Mouse (Mus musculus) thymus, postnatal 25 days (tissue): Measurements from ENCODE around the gene Slc7a6os.
"Not testable (repeated sequence)": the region's sequence is repeated elsewhere in the genome, so short reads cannot be mapped to it uniquely, and the experiment has no call there.

Source experiments
- DNase-seq: peaks from one replicate; pipeline ENCODE4 v3.0.0; 2022

Gene Slc7a6os

GRCm38 (mm10) chr8:106210821-106211345 lies at the start of gene Slc7a6os, which contains the start of gene Prmt7:
TSS of gene Slc7a6os (minus strand) at chr8:106210935.
TSS of gene Prmt7 (plus strand) at chr8:106210936.
- DNase-seq, result peak; percentile 94

GRCm38 (mm10) chr8:106259579-106260255 lies 49.0 kb upstream of the Slc7a6os start:
- DNase-seq, result no peak

DNA sequence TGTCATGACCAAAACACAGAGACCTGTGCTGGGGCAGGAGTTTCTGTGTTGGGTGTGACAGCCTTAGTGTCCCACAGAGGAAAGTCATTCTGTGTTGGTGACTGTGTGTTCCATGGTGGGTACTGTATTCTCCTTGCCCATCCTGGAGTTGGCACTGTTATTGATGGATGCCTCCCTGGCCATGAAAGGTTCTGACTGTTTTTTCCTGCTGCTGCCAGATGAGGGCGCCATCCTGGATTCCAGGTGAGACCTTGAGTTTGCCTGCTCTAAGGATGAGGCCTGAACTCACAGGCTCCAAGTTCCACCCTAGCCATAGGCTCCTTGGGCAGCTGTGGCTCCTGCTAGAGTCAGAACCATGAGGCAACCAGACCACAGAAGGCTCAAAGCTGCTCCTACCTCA lies 47.4 kb upstream of the Slc7a6os start:
- peak; percentile 19 for DNase-seq

- DNase-seq, result no peak
Measured at GRCm38 (mm10) chr8:106250186-106250585, 39.5 kb upstream of the Slc7a6os start.

- DNase-seq, result no peak
Measured at GRCm38 (mm10) chr8:106237106-106237505, 26.4 kb upstream of the Slc7a6os start.

DNA sequence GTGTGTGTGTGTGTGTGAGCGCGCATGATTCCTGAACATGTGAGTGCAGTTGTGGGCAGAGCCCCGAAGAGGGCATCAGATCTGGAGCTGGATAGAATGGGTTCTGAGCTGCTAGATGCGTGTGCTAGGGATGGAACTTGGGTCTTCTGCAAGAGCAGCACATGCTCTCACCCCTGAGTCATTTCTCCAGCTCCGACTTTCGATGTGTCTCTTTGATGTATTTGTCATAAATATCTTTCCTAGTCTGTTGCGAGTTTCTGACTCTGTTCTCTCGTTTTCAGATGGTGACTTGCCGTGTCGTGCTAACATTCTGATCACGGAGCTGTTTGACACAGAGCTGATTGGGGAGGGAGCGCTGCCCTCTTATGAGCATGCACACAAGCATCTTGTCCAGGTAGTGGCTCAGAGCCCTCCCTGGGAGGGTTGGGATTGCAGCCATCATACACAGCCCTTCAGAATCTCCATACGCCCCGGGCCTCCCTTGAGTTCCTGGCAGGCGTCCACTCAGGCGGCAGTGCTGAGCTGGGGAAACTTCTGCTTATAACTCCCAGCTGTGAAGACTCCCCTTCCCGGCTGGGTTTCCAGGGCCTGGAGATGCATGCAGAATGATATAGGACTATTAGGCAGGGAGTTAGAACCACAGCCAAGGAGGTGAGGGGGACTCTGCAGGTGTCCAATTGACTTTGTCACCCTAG lies 24.0 kb upstream of the Slc7a6os start:
- DNase-seq, result no peak

GRCm38 (mm10) chr8:106232751-106233150 lies 22.0 kb upstream of the Slc7a6os start:
- DNase-seq, result no peak

DNA sequence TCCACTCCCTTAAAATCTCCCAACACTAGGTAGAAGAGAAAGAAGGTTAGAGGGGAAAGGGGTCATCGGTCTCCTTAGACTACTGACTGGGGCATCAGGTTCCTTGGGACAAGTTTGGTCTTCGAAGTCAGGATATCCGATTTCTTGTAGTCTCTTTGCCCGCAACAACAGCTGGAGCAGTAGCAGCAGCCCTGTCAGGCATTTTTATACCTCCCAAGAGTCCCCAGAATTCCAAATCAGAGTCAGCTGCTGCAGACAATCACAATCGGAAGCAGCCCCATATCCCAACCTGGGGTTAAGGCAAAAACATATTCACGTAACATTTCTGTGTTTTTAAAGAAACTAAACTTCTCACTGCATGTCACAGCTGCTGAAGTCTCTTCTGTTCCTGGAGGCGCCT lies 20.8 kb upstream of the Slc7a6os start:
- DNase-seq, result no peak

DNA sequence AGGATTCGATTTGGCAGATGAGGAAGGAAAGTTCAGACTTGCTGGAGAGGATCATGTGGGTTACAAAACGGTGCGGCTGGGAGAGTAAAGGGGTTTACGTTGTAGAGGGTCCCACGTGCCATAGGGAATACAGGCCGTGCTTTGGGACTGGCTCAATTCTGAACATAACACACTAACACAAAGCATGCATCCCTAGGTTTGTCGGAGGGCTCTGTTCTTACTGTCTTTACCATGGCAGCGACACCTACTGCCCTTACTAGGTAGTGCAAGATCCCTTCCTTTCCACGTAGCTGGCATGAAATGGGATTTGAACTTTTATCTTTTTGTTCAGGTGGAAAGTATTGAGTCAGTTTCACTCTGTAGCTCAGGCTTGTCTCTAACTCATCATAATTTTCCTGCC lies 15.9 kb upstream of the Slc7a6os start:
- DNase-seq, result peak; percentile 49

DNA sequence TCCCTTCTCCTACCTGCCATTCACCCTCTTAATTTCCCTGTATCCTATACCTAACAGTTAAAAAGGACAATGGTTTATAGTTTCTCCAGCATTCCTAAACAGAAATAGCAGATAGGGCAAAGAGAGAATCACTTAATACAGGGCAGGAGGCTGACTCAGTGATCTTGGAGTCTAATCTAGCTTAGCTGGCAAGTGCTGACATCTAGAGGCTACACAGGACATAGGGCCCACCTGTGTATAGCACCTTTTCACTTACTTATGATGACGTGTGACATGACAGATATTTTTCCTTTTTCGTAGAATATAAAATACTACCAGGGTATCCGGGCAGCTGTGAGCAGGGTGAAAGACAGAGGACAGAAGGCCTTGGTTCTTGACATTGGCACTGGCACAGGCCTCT lies 8.9 kb upstream of the Slc7a6os start:
- no peak for DNase-seq

- DNase-seq, result no peak
Measured at GRCm38 (mm10) chr8:106213959-106214358, 3.2 kb upstream of the Slc7a6os start.

GRCm38 (mm10) chr8:106211421-106211820 lies 686 bp upstream of the Slc7a6os start:
- no peak for DNase-seq

DNA sequence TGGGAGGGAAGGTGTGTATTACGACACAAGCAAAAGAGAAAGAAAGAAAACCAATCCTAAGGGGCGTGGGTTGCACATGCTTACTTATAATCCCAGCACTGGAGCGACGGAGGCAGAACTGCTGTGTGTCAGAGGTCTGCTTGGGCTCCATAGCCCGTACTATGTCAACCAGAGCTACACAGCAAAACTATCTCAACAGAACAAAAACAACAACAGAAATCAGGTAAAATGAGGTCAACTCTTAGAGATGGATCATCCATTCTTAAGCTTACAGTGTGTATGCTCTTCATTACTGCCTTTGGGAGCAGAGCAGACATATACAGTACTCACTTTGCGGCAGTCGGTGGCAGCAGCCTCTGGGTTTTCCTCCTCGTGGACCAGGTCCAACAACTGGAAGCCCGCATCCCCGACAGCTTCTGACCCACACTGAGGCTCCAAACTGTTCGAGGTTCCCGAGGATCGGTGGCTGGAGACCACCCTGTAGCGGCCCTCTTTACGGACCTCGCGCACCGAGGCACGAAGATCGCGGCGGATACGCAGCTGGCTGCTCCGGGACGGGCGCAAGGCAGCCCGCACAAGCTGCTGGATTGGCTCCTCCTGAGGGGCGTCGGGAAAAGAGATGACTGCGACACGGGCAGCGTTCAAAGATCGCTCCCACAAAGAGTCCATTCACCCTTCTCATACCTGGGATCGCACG lies 552 bp downstream of the Slc7a6os start:
- DNase-seq, result no peak

DNA sequence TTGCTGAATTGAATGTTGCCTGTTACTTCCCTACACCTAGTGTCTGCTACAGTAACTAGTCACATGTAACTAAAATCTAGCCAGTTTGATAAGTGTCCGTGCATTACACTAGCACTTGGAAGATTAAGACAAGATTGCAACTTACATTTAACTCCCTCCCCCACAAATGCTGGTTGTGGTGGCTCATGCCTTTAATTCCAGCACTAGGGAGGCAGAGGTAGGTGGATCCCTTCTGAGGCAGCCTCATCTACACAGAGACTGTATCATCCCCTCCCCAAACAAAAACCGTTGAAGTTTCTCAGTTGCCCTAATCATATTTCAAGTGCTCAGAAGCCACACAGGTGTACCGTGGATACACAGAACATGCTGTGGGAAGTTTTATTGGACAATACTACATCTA lies 11.1 kb downstream of the Slc7a6os start:
- DNase-seq, result not testable (repeated sequence)

DNA sequence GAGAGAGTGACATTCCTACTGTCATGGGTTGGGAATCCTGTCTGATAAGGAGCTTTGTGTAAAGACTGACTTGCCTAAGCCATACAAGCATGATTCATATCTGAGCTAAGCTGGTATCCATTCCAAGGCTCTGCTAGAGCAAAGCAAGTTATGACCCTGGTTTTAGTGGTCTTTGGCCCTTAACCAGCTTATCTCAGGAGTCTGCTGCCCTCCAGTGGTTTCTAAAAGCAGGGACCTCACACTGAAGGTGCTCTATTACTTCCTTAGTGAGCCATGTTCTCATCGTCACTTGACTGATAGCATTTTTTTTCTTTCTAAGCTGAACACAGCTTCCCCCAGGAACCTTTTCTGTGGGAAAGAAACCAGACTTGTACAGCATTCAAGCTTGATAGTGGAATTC lies 12.0 kb downstream of the Slc7a6os start:
- DNase-seq, result peak; percentile 37

- no peak for DNase-seq
Measured at GRCm38 (mm10) chr8:106194062-106194461, 16.7 kb downstream of the Slc7a6os start.

DNA sequence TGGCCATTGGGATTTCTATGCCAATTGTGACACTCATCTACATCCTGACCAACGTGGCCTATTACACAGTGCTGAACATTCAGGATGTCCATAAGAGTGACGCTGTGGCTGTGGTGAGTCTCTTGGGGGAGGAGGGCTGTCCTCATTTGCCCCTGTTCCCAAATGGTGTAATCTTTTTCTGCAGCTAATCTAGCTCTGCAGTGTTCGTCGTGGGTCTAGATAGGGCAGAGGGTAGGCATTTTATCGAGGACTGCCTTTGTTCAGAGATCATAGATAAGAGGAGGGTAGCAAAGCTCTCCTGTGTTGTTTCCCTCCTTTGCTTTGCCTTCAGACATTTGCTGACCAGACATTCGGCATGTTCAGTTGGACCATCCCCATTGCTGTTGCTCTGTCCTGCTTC lies 17.6 kb downstream of the Slc7a6os start:
- no peak for DNase-seq

- DNase-seq, result no peak
Measured at GRCm38 (mm10) chr8:106191639-106192038, 19.1 kb downstream of the Slc7a6os start.

DNA sequence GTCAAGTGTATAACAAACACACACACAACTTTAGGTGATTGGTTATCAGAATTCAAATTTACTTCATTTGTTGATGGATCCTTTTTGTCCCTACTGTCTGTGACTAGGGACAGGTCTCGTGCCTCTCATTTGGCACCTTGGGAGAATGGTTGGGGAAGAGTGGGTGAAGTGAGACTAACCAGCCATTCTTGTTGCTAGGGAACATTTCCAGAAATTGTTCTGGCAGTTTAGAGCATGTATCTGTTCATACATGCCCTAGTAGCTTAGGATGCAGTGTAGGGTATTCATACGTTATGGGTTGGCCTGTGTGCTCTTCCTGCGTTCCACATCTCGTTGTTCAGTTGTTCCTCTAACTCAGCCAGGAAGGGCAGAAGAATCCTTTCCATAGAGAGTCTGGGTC lies 21.6 kb downstream of the Slc7a6os start:
- no peak for DNase-seq

GRCm38 (mm10) chr8:106186394-106186793 lies 24.3 kb downstream of the Slc7a6os start:
- DNase-seq, result no peak

- no peak for DNase-seq
Measured at GRCm38 (mm10) chr8:106185628-106186270, 25.0 kb downstream of the Slc7a6os start.

DNA sequence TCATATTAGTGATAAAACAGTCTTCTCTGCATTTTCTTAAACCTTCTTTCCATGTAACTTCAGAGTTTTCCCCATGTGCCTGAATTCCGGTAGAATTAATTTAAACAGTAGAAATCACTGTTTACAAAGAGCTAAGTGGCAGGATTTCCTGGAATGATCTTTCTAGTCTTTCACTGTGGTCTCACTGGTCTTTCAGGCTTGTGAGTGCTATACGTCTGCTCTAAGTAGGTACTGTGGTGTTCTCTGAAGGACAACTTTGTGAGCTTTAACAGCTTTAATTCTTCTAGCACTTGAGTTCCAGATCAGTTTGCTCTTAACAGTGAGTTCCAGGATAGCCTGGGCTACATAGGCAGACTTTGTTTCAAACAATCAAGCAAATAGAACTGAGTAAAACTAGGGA lies 32.3 kb downstream of the Slc7a6os start:
- DNase-seq, result no peak

- no peak for DNase-seq
Measured at GRCm38 (mm10) chr8:106177594-106177993, 33.1 kb downstream of the Slc7a6os start.
